Mouse (Mus musculus) mouse embryonic stem cell (cell line): ENCODE results near the gene Cd300ld5.
"Not testable (repeated sequence)": the region's sequence is repeated elsewhere in the genome, so short reads cannot be mapped to it uniquely, and the experiment has no call there.

Experiments
- in situ Hi-C, 2 experiments: fragments of 300-500 bp; cut with MboI; formaldehyde crosslinking; loops; 1 replicate in 1 of 2; 3 replicates in 1 of 2; pipeline ENCODE4 v1.14.3; 2019 to 2020; ENCODE audit warnings: low sequenced_read_pairs in 2 of 2, low pct_unique_long_range_greater_than_20kb in 1 of 2, mixed read lengths in 1 of 2; ENCODE audit not compliant: unreplicated experiment in 1 of 2

Cd300ld5 gene

DNA sequence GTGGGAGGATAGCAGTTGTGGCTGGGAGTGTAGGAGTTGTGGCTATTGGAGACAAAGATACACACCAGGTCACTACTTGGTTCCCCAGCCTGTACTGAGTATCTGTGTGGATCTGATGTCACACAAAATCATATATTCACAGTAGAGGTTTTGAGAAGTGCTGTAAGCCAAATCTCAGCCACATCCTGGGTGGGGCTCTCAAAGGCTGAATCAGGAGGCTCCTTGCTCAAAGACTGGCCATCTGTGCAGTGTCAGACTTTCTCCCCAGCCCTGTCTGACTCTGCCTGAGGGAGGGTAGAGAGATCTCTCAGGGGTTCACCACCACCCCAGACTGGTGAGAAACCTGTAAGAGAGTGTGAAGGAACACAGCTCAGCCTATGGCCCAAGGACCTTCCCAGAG, 17.0 kb upstream of the Cd300ld5 start:
- in situ Hi-C loops: loop anchor here in 1 of 2 experiments (25.0 kb wide), 1 partner anchor 242 kb away; no protein-coding TSS in a partner anchor

DNA sequence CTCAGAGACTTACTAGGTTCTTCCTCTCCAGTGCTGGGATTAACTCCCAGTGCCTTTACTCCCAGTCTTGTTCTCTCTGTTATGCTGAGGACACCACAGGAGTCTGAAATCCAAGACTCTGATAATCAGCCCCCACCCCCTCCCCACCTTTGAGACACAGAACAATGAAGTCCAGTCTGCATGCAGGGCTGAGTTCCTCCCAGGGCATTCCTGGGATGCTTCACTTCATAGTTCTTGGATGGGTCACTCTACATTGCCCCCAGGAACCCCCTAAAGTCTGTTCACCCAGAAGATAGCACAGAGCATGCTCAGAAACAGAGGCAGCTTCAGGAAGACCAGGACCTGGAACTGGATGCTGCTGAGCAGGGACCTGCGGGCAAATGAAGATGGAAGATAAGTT, 15.4 kb upstream of the Cd300ld5 start:
- in situ Hi-C loops: loop anchor here in 1 of 2 experiments (25.0 kb wide), 1 partner anchor 241 kb away; no protein-coding TSS in a partner anchor

DNA sequence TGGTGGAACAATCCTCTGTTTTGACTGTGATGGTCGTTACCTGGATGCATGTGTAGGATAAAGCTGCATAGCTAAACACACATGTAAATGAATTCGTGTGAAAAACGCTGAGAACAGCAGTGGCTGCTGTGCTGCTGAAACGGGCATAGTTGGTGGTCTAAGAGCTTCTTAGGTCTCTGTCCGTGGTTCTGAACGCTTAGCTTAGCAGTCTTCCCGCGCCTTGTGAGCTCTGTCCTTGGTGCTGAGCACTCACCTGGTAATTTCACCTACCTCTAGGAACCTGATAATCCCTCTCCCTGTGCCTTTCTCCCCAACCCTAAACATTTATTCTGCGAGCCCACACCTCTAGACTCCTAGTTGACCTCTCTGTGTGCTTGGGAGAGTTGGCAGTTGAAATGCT, 14.6 kb upstream of the Cd300ld5 start:
- in situ Hi-C loops: loop anchor here in 1 of 2 experiments (25.0 kb wide), 1 partner anchor 240 kb away; no protein-coding TSS in a partner anchor

DNA sequence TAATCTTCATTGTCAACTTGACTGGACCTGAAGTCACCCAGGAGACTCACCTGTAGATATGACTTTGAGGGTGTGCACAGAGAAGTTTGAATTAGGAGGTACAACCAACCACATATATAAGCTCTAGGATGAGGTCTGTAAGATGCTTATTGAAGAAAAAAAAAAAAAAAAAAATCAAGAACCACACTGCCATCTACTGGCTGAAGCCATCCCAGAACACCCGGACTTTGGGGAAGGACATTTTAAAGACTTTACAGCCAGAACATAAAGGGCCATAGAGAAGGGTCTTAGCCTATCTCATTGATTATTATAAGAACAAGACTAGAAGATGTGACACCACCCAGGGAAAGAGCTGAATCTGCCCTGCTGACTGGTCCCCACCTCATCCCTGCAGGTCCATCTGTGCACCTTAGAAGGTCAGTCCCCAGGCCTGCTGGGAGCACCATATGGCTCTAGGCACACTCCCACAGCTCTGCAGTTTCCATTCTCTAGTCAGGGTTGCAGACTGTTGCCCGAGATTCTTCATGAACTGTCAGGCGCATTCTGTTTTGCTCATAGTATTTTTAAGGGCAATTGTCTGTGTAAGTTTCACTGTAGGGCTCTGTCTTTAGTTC, 11.8 kb upstream of the Cd300ld5 start:
- in situ Hi-C loops: no loop called here

DNA sequence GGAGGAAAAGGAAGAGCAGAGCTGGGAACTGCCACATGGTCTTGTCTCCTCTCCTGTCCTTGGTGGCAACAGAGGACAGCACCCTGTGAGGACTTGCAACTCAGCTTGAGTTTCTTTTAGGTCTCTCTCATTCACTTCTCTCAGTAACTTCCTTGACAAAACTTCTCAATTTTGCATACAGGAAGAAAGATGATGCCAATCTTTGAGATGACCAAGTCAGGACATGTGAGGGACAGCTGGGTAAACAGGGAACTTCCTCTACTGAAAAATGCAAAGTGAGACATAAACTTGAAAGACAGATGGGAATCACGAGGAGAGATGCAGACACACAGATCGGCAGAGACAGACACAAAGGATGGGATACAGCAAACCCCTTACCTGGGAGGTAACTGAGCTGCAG, 10.7 kb upstream of the Cd300ld5 start, which contains the start of gene Cd300ld3:
Gene Cd300ld3, minus strand, starts transcription at position 151 of the 400 bp plus-strand sequence.
- in situ Hi-C loops: no loop called here

DNA sequence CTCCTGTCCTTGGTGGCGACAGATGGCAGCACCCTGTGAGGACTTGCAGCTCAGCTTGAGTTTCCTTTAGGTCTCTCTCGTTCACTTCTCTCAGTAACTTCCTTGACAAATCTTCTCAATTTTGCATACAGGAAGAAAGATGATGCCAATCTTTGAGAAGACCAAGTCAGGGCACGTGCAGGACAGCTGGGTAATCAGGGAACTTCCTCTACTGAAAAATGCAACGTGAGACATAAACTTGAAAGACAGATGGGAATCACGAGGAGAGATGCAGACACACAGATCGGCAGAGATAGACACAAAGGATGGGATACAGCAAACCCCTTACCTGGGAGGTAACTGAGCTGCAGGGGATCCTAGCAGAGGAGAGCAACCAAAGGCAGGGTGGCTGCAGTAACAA, 10.7 kb downstream of the Cd300ld5 start, which contains the start of gene Cd300ld4:
Gene Cd300ld4, minus strand, starts transcription at position 101 of the 400 bp plus-strand sequence.
- in situ Hi-C loops: not testable (repeated sequence)

DNA sequence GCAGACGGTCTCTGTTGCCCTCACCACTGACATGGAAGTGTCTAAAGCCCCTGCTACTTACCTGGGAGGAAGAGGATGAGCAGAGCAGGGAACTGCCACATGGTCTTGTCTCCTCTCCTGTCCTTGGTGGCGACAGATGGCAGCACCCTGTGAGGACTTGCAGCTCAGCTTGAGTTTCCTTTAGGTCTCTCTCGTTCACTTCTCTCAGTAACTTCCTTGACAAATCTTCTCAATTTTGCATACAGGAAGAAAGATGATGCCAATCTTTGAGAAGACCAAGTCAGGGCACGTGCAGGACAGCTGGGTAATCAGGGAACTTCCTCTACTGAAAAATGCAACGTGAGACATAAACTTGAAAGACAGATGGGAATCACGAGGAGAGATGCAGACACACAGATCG, 21.5 kb downstream of the Cd300ld5 start, which contains the start of gene Cd300ld2:
Gene Cd300ld2, minus strand, starts transcription at position 101 of the 400 bp plus-strand sequence.
- in situ Hi-C loops: not testable (repeated sequence)

DNA sequence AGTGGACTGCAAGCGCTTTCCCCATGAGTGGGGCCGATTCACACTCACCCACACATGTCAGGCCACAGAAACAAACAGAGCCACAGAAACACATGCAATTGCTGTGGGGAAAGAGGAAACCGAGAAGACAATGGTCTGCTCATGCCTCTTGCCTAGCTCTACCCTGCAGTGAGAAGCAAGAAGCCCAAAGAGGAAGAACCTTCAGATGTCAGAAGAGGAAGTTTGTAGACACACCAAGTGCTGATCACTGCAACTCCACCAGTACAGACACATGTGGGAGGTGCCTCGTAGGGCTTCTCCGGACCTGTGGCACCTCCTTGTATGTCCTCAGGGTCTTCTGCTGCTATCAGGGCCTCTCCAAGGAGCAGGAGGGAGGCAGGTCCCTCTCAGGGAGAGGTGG, 33.5 kb downstream of the Cd300ld5 start:
- in situ Hi-C loops: no loop called here

DNA sequence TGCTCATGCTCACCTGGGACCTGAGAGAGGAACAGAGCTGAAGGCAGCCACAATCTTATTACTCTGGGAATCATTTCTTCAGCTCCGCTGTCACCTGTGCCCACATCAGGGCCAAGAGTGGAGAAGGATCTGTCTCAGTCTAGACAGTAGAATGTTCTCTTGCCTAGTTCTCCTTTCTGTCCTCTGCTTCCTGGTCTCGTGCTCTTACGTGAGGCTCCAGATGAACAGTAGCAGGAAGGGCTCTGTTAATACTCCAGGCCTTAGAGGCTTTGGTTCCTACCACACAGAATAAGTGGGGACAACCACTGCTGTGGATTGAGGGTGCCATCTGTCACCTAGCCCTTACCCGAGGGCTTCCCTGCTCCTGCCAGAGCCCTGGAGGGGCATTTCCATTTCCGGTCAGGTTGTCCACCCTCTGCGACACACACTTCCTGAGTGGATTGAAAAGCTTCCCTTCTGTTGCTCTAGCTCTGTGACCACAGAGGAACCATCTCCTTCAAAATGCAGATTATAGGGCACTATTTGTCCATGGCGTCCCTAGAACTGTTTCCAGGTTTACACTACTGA, 36.0 kb downstream of the Cd300ld5 start, which contains the start of gene Cd300c2:
Gene Cd300c2, minus strand, starts transcription at position 407 of the 567 bp plus-strand sequence.
- in situ Hi-C loops: no loop called here

DNA sequence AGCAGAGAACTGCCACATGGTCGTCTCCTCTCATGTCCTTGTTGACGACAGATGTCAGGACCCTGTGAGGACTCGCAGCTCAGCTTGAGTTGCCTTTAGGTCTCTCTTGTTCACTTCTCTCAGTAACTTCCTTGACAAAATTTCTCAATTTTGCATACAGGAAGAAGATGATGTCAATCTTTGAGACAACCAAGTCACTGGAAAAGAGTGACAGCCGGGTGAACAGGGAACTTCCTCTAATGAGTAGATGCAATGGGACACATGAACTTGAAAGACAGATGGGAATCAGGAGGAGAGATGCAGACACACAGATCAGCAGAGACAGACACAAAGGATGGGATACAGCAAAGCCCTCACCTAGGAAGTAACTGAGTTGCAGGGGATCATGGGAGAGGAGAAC, 47.8 kb downstream of the Cd300ld5 start, which contains the start of gene Cd300ld:
Gene Cd300ld, minus strand, starts transcription at position 130 of the 400 bp plus-strand sequence.
- in situ Hi-C loops: no loop called here

DNA sequence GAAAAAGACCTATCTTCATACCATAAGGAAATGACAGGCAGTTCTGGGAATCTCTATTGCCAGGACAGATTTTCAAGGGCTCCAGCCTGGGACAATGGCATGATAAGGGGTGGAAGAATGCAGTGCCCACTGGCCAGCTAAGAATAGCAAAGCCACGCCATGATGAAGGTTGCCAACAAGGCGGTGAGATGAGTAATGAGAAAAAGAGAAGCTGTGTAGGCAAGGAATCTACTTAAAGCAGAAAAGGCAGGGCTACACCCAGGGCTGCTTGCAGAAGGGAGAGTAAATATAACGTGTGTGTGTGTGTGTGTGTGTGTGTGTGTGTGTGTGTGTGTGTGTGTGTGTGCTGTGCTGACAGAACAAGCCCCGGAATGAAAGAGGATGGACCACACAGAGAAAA, 55.7 kb downstream of the Cd300ld5 start:
- in situ Hi-C loops: no loop called here
